Mouse (Mus musculus) inflammation-experienced regulatory T-cells, adult 16 weeks (primary cell): ENCODE measurements around the gene Eomes. TPM values are rescaled to one million over a fixed set of nuclear protein-coding genes. Genes with fewer than 3 reads are reported as not detected.

Experiments
- polyA plus RNA-seq: library from polyadenylated mRNA; unstranded; fragments of 100-300 nt; shearing (Covaris generic); gene quantifications from one replicate; pipeline ENCODE4 v1.2.1, GENCODE M21; 2017

Eomes gene
- polyA plus RNA-seq: 0.46 TPM

DNA sequence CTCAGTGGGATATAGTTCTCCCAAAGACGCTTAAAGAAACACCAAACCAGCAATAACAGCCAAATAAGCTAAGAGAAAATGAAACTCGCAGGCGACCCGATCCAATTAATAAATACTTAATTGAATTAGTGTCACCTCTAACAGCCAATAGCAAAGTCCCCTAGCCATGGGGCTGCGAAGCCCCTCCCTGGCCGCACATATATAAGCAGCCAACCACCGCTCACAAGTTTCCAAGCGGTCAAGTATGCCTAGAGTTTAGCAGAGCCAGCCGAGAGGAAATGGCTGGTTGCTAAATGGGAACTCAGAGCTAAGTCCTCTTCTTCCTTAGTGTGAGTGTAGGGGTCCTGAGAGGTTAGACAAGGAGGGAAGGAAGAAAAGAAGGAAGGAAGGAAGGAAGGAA lies at the start of gene Eomes:
Gene Eomes, plus strand, starts transcription at position 252 of the 400 bp plus-strand sequence.

GRCm38 (mm10) chr9:118506020-118506403 lies 28.0 kb downstream of the Eomes start, which contains the start of gene Golga4:
Golga4 (plus strand) TSS chr9:118506267.

Other genes starting within 250 kb of the Eomes start
- gene Golga4, start 28.1 kb downstream of the Eomes start, polyA plus RNA-seq: 26.4 TPM
- 0.49 TPM for gene Itga9, start 128.5 kb downstream of the Eomes start, polyA plus RNA-seq